Mouse (Mus musculus) spleen, embryonic (tissue): ENCODE data around the gene Nanos1.

Experiments
- CTCF ChIA-PET: fragments of 350-600 bp; sonication (Branson Sonifier 250); formaldehyde crosslinking; loops from one replicate; lab custom pipeline; 2022; lab: Charles Lee

Gene Nanos1

DNA sequence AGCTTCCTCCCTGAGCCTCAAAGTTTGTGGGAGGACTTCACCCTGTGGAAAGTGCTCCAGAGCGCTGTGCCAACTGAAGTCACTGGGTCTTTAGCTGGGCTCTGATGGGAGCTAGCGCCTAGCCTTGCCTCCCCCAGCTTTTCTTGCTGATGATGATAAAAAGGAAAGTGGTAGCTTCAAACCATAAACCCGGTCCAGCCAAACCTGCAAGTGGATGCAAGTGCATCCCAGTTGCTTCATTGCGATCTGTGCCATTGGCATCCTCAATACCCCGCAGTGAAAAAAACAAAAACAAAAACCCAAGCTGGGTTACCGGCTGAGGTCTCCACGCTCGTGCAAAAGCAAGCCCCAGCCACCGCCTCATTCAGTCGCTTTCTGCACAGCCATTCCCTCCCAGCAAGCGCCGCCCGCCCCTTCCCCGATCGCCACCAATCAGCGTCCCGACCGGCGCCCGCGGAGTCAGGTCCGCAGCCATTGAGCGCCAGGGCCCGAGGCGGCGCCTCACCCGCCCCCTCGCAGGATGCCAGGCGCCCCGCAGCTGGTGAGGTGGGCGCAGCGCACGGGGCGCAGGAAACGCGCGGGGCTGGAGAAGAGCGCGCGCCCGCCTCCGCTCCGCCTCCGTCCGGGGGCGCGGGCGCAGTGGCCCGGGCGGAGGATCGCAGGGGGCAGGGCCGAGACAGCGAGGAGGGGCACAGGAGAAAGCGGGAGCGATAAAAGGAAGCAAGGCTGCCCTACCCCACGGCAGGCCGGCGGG lies at the start of gene Nanos1:
Gene Nanos1, plus strand, starts transcription at position 550 of the 754 bp plus-strand sequence.
- CTCF ChIA-PET, result interaction anchor here (0.5 kb wide), 1 partner anchor 87 kb away, joined by 5 read pairs; no protein-coding TSS in a partner anchor

- CTCF ChIA-PET, result no interaction called here
Observed at GRCm38 (mm10) chr19:60709193-60709900, 46.4 kb upstream of the Nanos1 start.

- CTCF ChIA-PET, result no interaction called here
Observed at GRCm38 (mm10) chr19:60710196-60710595, 45.6 kb upstream of the Nanos1 start.

GRCm38 (mm10) chr19:60712577-60712976 lies 43.2 kb upstream of the Nanos1 start:
- CTCF ChIA-PET, result no interaction called here

DNA sequence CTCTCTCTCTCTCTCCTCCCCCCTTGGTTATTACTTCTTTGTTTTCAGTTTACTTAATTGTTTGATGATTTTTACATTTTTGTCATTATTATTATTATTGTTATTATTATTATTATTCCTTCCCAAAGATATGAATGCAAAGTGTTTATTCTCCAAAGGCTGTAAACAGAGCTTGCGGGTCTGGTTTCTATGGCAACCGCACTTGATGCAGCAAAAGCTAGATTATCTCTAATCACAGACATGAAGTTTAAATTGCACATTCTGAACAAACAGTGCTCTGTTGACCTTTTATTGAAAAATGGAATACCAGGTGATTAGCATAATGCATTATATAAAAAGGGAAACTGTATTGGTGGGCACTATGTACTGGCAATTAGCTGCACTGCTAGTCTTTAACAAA lies 39.4 kb upstream of the Nanos1 start:
- CTCF ChIA-PET, result no interaction called here

GRCm38 (mm10) chr19:60730281-60730852 lies 25.4 kb upstream of the Nanos1 start:
- CTCF ChIA-PET, result no interaction called here

GRCm38 (mm10) chr19:60731299-60731698 lies 24.5 kb upstream of the Nanos1 start:
- CTCF ChIA-PET, result no interaction called here

GRCm38 (mm10) chr19:60731966-60732365 lies 23.8 kb upstream of the Nanos1 start:
- CTCF ChIA-PET, result interaction anchor here (0.6 kb wide), 1 partner anchor 168 kb away, joined by 4 read pairs; no protein-coding TSS in a partner anchor

GRCm38 (mm10) chr19:60740560-60740959 lies 15.2 kb upstream of the Nanos1 start:
- CTCF ChIA-PET, result no interaction called here

DNA sequence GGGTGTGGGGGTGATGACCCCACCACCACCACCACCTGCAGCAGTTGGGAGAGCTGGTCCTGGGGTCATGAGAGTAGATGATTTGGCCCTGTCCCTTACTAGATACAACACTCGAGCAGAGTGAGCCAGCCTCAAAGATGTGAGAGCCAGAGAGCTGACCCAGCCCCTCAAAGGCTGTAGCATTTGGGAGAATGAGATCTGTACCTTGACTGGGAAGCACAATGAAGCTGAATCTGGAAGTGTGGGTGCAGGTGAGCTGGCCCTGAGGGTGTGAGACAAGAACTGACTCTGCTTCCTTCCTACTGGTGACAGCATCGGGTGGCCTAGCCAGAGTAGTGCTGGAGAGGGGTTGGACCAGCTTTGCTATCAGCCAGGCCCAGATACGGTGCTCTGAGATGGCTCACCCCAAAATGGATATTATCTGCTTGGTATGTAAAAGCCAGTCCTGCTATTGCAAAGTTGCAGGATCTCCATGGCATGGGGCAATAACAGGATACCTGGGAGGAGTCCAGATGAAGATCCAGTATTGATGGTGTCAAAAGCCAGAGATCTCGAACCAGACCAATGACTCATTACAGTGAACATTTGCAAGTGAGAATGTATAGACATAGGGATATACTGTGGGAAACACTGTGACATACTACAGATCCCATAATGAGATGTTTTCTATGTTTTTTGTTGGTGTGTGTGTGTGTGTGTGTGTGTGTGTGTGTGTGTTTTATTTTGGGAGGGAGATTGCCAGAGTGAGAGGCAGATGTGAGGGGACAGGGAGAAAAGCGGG lies 11.8 kb upstream of the Nanos1 start:
- CTCF ChIA-PET, result no interaction called here

DNA sequence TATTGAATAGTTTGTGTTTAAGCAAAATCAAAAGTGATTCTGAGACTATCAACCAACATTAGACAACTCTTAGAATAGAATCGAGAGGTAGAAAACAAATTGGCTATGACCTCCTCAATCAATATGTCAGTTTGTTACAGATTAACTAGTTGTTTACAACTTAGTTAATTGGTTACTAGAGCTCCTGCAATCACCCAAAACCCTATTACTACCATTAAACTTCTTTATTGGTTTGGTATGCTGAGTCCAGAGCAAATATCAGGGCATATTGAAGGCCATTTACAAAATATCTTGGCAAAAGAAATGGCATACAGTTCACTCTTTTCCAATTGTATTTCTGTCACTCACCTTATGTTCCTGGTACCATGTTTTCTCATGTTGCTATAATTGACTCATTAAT lies 8.0 kb upstream of the Nanos1 start:
- CTCF ChIA-PET, result no interaction called here

DNA sequence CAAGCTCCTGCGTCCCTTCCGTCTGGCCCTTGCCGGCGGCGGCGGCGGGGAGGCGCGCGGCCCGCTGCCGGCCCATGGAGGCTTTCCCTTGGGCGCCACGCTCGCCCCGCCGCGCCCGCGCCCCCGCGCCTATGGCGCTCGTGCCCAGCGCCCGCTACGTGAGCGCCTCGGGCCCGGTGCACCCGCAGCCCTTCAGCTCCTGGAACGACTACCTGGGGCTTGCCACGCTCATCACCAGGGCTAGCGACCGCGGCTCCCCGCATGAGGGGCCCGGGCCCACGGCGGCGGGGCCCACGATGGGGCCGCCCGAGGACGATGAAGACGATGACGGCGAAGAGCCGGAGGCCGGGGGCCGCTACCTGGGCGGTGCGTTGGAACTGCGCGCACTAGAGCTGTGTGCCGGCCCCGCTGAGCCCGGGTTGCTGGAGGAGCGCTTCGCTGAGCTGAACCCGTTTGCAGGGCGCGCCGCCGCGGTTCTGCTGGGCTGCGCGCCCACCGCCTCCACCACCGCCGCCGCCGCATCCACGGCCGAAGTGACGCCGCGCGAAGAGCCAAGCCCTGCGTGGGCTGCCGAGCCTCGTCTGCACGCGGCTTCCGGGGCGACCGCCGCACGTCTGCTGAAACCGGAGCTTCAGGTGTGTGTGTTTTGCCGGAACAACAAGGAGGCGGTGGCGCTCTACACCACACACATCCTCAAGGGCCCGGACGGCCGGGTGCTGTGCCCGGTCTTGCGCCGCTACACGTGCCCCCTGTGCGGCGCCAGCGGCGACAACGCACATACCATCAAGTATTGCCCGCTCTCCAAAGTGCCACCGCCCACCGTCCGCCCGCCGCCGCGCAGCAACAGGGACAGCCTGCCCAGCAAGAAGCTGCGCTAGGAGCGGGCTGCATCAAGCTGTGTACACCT lies 658 bp downstream of the Nanos1 start:
- CTCF ChIA-PET, result interaction anchor here (0.5 kb wide), 1 partner anchor 87 kb away, joined by 5 read pairs; no protein-coding TSS in a partner anchor

GRCm38 (mm10) chr19:60757099-60757785 lies 1.5 kb downstream of the Nanos1 start:
- CTCF ChIA-PET, result no interaction called here

GRCm38 (mm10) chr19:60758896-60759835 lies 3.4 kb downstream of the Nanos1 start:
- CTCF ChIA-PET, result interaction anchor here (0.8 kb wide), 1 partner anchor 466 kb away, joined by 14 read pairs; no protein-coding TSS in a partner anchor

- CTCF ChIA-PET, result no interaction called here
Observed at GRCm38 (mm10) chr19:60773366-60773765, 17.6 kb downstream of the Nanos1 start.

- CTCF ChIA-PET, result no interaction called here
Observed at GRCm38 (mm10) chr19:60782034-60782433, 26.2 kb downstream of the Nanos1 start.

- CTCF ChIA-PET, result no interaction called here
Observed at GRCm38 (mm10) chr19:60784712-60785111, 28.9 kb downstream of the Nanos1 start.

DNA sequence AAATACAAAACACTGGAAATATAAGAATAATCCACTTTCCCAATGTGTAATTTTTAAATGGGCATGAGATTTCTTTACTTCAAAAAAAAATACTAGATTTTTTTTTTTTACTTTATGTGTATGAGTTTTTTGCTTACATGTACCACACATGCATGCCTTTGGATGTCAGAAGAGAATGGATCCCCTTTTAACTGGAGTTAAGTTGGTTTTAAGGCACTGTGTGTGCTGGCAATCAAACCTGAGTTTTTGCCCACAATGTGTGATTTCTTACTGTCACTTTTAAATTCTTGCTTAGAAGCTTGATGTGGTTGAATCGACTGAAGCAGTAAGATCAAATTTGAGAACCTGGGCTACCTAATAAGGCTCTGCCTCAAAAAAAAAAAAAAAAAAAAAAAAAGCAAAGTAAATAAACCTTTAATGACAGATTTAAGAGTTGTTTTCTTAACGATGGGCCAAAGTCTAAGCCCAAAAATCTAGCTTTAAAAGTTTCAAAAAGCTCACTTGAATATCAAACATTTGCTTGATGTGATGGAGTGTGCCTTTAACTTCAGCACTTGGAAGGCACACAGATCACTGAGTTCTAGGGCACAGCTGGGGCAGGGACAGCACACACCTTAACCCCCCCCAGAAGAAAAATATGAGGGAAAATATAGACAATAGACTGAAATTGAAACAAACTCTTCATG lies 31.8 kb downstream of the Nanos1 start:
- CTCF ChIA-PET, result interaction anchor here (0.6 to 0.7 kb wide), 2 partner anchors 346 to 435 kb away, joined by 4 to 5 read pairs; no protein-coding TSS in a partner anchor
